Mouse (Mus musculus): ENCODE measurements around the gene Usf3. TPM values are rescaled to one million over a fixed set of nuclear protein-coding genes. Genes with fewer than 3 reads are reported as not detected.

Gene Usf3
- polyA plus RNA-seq, 1 experiment from 2014 or later, result 2.8 TPM

DNA sequence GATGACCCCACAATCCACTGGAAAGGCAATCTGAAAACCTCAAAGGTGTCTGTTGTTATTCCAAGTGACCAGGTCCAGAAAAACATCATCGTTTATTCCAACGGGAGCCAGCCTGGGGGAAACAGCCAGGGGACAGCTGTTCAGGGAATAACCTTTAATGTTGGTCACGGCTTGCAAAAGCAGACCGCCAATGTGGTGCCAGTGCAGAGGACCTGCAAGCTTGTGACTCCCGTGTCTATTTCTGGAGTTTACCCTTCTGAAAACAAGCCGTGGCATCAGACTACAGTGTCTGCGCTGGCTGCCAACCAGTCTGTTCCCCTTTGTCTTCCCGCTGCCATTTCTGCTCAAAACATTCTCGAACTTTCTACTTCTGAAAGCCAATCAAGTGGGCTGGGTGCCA, 42.5 kb downstream of the Usf3 start:
- H3K27ac ChIP-seq, result no peak overlapping the region
- H3K36me3 ChIP-seq, result peaks cover 93% of the 10 kb centered on the region
- H3K27me3 ChIP-seq (ENCODE audit: insufficient read depth, poor library complexity, severe bottlenecking), result no peaks in the 10 kb centered on the region

DNA sequence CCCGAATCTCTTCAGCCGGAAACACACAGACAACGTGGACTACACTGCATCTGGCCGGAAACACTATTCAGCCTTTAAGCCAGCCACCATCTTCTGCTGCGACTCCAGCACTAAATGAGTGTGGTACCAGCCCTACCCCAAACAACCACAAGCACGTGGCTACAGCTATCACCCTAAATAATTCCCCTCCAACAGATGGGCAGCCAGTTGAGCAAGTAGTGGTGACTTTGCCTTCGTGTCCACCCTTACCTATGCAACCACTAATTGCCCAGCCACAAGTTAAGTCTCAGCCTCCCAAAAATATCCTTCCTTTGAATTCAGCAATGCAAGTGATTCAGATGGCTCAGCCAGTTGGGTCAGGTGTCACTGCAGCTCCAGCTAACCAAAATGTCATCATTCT, 43.4 kb downstream of the Usf3 start:
- Histone ChIP-seq H3K27me3 (ENCODE audit: insufficient read depth, poor library complexity, severe bottlenecking) (no peaks in the 10 kb centered on the region), H3K27ac (no peak overlapping the region)
- 93% methylated on average over 7 of the region's 7 CpGs for WGBS

More for the DNA sequence above, 42.5 kb downstream of the Usf3 start:
- no peak overlapping the region for H3K4me3 ChIP-seq
- H3K4me1 ChIP-seq, result peaks cover 6% of the 10 kb centered on the region; the same call in 1 of the 2 replicates
- DNase-seq (ENCODE audit: low spot score), result no peak
- WGBS, result 93% methylated on average over 9 of the region's 9 CpGs
- no peaks in the 10 kb centered on the region for H3K9me3 ChIP-seq

DNA sequence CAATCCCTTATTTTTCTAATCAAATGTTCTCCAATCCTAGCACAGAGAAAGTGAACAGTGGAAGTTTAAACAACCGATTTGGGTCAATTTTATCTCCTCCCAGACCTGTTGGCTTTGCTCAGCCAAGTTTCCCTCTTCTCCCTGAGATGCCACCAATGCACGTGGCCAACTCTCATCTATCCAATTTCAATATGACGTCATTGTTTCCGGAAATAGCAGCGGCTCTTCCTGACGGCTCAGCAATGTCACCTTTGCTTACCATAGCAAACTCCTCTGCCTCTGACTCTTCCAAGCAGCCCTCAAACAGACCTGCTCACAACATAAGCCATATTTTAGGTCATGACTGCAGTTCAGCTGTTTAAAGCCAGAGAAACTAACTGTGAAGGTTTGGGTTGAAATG, 48.4 kb downstream of the Usf3 start:
- Histone ChIP-seq H3K4me1 (peaks cover 15% of the 10 kb centered on the region), H3K36me3 (peaks cover 47% of the 10 kb centered on the region), H3K4me3 (no peak overlapping the region), H3K9me3 (no peaks in the 10 kb centered on the region), H3K27ac (peak overlapping the region; percentile 42; the same call in 1 of the 2 replicates), H3K27me3 (ENCODE audit: insufficient read depth, poor library complexity, severe bottlenecking) (no peaks in the 10 kb centered on the region)
- no peak for DNase-seq (ENCODE audit: low spot score)
- 45% methylated on average over 6 of the region's 6 CpGs for WGBS

More for the DNA sequence above, 43.4 kb downstream of the Usf3 start:
- no peaks in the 10 kb centered on the region for H3K9me3 ChIP-seq
- peaks cover 9% of the 10 kb centered on the region; the same call in 1 of the 2 replicates for H3K4me1 ChIP-seq
- H3K36me3 ChIP-seq, result peaks cover 94% of the 10 kb centered on the region
- no peak for DNase-seq (ENCODE audit: low spot score)
- no peak overlapping the region for H3K4me3 ChIP-seq

DNA sequence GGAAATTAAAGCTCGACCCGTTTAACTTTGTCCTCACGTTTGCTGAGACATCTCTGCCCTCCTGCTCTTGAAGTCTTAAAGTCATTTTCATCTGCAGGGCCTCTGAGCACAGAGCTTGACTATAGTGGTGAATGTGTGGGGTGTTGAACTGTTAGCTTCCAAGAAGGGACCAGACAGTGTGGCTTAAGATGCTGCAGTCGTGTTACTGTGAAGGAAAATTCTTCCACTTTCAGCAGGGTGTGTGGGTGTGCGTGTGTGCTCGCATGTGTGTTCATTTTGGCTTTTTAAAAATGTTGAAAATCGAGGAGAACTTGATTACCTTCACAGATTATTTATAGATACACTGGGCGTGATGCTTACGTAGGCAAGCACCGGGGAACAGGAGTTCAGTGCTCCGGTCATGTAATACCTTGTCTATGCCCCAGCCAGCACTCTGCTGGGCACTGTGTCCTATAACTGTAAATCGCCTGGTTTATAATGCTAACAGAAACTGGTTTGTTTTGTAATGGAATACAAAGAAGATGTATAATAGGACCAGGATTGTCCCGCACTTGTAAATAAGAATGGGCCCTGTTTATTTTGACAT, 53.8 kb downstream of the Usf3 start:
- 89% methylated on average over 13 of the region's 13 CpGs for WGBS
- Histone ChIP-seq H3K9me3 (no peaks in the 10 kb centered on the region), H3K27ac (no peak overlapping the region), H3K4me1 (peaks cover 2% of the 10 kb centered on the region), H3K4me3 (no peak overlapping the region), H3K36me3 (no peaks in the 10 kb centered on the region), H3K27me3 (ENCODE audit: insufficient read depth, poor library complexity, severe bottlenecking) (no peaks in the 10 kb centered on the region)
- no peak for DNase-seq (ENCODE audit: low spot score)

DNA sequence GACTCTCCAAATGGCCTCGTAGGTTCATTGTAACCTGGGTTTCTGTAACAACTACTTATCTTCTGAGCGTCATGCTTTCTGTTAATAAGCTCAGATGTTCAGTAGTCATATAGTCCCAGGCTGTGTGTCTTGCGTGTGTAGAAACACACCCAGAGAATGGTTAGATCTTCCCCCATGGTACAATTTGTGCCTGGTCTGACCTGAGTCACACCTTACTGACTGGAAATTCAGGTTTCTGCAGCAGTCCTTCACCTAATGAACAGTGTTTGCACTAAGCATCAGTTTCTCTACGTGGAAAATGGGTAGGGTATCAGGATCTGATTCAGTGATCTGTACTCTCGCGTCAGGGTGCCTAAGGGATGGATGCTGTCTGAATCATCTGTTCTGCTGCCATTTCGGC, 60.0 kb downstream of the Usf3 start:
- no peak overlapping the region for H3K4me3 ChIP-seq
- no peaks in the 10 kb centered on the region for H3K36me3 ChIP-seq
- no peaks in the 10 kb centered on the region for H3K9me3 ChIP-seq
- 86% methylated on average over 7 of the region's 7 CpGs for WGBS
- H3K27me3 ChIP-seq (ENCODE audit: insufficient read depth, poor library complexity, severe bottlenecking), result no peaks in the 10 kb centered on the region
- DNase-seq (ENCODE audit: low spot score), result no peak
- no peak overlapping the region for H3K27ac ChIP-seq
- no peaks in the 10 kb centered on the region for H3K4me1 ChIP-seq

DNA sequence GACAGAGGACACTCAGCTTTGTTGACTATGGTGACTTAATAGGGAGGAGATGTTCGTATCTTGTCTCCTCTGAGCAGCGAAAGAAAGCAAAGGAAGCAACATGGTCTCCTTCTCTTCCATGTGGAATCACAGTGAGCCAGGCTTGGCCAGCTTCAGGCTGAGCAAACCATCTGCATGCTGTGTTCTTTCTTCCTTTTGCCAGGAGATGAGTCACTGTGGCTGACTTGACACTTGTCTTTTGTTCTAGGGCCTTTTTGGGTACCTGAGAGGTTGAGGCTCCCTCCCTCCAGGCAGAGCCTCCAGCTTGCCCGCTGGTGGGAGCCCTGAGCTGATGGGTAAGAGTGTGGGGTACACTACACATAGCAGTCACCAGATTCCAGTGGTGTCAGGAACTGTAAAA, 64.8 kb downstream of the Usf3 start:
- DNase-seq (ENCODE audit: low spot score), result no peak
- no peak overlapping the region for H3K27ac ChIP-seq
- H3K9me3 ChIP-seq, result no peaks in the 10 kb centered on the region

DNA sequence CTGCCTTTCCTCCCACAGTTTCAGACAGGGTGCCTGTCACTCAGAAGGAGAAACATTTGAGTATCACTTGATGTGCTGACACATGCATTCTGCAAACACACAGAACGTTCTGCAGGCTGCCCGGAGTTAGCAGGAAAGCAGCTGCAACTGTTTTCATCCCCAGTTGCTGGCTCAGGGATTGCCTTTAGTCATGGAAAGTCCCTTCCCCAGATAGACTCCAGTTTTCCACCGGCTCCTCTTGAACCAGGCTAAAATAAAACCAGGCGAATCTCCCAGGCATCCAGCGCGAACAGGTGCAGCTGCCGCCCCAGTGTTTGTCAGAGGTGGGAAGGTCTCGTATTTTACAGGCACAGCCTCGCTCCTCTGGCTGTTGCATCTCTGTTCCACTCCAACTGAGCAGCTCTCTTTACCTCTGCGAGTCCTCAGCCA, 65.8 kb downstream of the Usf3 start:
- H3K27me3 ChIP-seq (ENCODE audit: insufficient read depth, poor library complexity, severe bottlenecking), result no peaks in the 10 kb centered on the region
- H3K4me1 ChIP-seq, result peaks cover 13% of the 10 kb centered on the region
- no peaks in the 10 kb centered on the region for H3K9me3 ChIP-seq
- no peak for DNase-seq (ENCODE audit: low spot score)
- no peaks in the 10 kb centered on the region for H3K36me3 ChIP-seq
- WGBS, result 45% methylated on average over 10 of the region's 10 CpGs
- H3K4me3 ChIP-seq, result peak overlapping the region; percentile 36; the same call in 1 of the 2 replicates
- no peak overlapping the region for H3K27ac ChIP-seq

More for the DNA sequence above, 64.8 kb downstream of the Usf3 start:
- Histone ChIP-seq H3K27me3 (ENCODE audit: insufficient read depth, poor library complexity, severe bottlenecking) (no peaks in the 10 kb centered on the region), H3K4me1 (peaks cover 13% of the 10 kb centered on the region), H3K36me3 (no peaks in the 10 kb centered on the region), H3K4me3 (no peak overlapping the region)
- WGBS, result 60% methylated on average over 3 of the region's 3 CpGs

DNA sequence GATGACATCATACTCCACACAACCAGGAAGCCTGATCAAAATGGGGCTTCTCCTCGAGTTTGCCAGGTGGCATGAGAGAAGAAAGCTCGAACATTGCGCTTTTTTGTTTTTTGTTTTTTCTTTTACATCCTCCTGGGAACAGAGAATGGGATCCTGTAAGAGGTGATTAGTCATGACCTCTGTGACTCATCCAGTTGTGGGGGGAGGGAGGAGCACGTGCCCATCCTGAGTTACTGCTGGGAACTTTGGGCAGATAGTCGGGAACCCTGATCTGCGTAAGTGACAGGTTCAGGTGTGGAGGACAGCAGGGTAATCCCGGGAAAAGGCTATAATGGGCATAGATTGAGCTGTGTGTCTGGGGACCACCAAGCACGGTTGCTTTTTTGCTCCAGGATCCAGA, 67.4 kb downstream of the Usf3 start:
- Histone ChIP-seq H3K9me3 (no peaks in the 10 kb centered on the region), H3K4me1 (peaks cover 13% of the 10 kb centered on the region), H3K27ac (no peak overlapping the region), H3K27me3 (ENCODE audit: insufficient read depth, poor library complexity, severe bottlenecking) (no peaks in the 10 kb centered on the region), H3K4me3 (no peak overlapping the region), H3K36me3 (no peaks in the 10 kb centered on the region)
- 50% methylated on average over 8 of the region's 8 CpGs for WGBS
- DNase-seq (ENCODE audit: low spot score), result no peak

DNA sequence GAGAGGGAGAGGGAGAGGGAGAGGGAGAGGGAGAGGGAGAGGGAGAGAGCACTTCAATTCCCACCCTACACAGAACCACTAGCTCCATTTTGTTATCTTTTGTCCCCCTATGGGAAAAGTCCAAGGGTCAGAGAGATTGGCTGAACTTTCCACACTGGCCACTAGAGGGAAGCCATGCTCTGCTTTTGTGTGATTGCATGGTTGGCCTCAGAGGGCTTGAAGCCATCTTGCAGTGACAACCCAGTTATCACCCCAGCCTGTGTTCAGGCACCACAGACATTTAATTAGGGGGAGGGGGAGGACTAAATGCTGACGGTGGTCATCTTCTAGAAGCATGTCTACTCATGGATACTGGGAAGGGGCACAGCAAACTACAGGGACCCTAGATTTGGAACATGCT, 69.6 kb downstream of the Usf3 start:
- DNase-seq (ENCODE audit: low spot score), result peak; percentile 82
- 9% methylated on average over 1 of the region's 1 CpGs for WGBS
- peaks cover 13% of the 10 kb centered on the region for H3K4me1 ChIP-seq
- H3K36me3 ChIP-seq, result no peaks in the 10 kb centered on the region
- H3K27me3 ChIP-seq (ENCODE audit: insufficient read depth, poor library complexity, severe bottlenecking), result no peaks in the 10 kb centered on the region
- no peak overlapping the region for H3K4me3 ChIP-seq
- no peaks in the 10 kb centered on the region for H3K9me3 ChIP-seq
- no peak overlapping the region for H3K27ac ChIP-seq

DNA sequence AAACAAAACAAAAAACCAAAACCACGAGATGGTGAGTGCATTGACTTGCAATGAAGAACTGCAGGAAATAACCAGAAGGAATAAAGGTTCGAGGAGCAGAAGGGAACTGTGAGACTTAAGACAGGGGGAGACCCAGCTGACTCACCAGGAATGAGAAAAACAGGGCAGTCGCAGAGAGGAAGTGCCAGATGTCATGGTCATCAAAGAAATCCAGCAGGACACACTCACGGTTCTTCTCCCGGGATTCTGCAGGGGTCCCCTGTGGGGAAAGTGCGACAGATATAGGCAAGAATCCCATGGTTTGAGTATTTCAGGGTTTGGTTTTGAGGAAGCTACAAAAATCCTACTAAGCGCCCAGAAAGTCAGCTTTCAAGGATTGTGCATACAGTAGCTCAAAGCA, 70.3 kb downstream of the Usf3 start:
- Histone ChIP-seq H3K4me3 (no peak overlapping the region), H3K36me3 (no peaks in the 10 kb centered on the region), H3K4me1 (peaks cover 12% of the 10 kb centered on the region), H3K9me3 (no peaks in the 10 kb centered on the region), H3K27ac (no peak overlapping the region), H3K27me3 (ENCODE audit: insufficient read depth, poor library complexity, severe bottlenecking) (no peaks in the 10 kb centered on the region)
- no peak for DNase-seq (ENCODE audit: low spot score)
- WGBS, result 65% methylated on average over 7 of the region's 7 CpGs

DNA sequence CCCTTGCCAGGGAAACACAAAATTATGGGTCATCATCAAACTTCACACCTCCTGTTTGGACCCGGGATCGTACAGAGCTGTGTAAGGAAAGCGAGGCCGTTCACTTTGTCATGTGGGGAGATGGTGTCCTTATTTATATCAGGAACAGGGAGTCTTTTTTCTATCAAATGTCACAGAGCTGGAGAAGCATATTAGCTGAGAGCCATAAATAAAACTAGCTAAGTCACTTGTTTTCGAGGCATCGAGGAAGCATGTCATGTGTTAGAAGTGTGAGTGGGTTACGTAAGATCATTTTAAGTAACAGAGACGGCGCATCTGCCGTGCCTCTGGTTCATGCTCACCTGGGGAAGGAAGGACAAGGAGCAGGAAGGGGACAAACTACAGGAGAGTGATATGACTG, 76.9 kb downstream of the Usf3 start:
- H3K27me3 ChIP-seq (ENCODE audit: insufficient read depth, poor library complexity, severe bottlenecking), result no peaks in the 10 kb centered on the region
- H3K27ac ChIP-seq, result no peak overlapping the region
- 86% methylated on average over 10 of the region's 10 CpGs for WGBS
- no peaks in the 10 kb centered on the region for H3K9me3 ChIP-seq
- no peaks in the 10 kb centered on the region for H3K4me1 ChIP-seq
- no peaks in the 10 kb centered on the region for H3K36me3 ChIP-seq
- no peak overlapping the region for H3K4me3 ChIP-seq
- DNase-seq (ENCODE audit: low spot score), result no peak

DNA sequence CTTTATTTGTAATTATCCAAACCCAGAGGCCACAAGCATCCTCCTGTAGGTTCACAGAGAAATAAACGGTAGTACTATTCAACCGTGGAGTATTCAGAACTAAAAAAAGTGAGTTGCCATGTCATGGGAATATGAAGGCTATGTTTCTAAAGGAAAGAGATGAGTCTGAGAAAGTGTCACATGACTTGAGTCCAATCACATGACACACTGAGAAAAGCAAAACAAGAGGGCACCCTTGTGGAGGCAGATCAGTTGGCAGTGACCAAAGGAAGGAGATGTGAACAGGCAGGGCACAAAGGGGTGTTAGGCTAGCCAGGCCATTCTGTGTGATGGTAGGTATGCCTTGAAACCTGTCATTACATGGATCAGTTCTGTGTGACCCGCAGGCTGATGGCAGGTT, 79.7 kb downstream of the Usf3 start:
- Histone ChIP-seq H3K27me3 (ENCODE audit: insufficient read depth, poor library complexity, severe bottlenecking) (no peaks in the 10 kb centered on the region), H3K9me3 (no peaks in the 10 kb centered on the region), H3K36me3 (no peaks in the 10 kb centered on the region), H3K4me3 (no peak overlapping the region), H3K27ac (no peak overlapping the region), H3K4me1 (peaks cover 3% of the 10 kb centered on the region; the same call in 1 of the 2 replicates)
- 88% methylated on average over 3 of the region's 3 CpGs for WGBS
- no peak for DNase-seq (ENCODE audit: low spot score)

DNA sequence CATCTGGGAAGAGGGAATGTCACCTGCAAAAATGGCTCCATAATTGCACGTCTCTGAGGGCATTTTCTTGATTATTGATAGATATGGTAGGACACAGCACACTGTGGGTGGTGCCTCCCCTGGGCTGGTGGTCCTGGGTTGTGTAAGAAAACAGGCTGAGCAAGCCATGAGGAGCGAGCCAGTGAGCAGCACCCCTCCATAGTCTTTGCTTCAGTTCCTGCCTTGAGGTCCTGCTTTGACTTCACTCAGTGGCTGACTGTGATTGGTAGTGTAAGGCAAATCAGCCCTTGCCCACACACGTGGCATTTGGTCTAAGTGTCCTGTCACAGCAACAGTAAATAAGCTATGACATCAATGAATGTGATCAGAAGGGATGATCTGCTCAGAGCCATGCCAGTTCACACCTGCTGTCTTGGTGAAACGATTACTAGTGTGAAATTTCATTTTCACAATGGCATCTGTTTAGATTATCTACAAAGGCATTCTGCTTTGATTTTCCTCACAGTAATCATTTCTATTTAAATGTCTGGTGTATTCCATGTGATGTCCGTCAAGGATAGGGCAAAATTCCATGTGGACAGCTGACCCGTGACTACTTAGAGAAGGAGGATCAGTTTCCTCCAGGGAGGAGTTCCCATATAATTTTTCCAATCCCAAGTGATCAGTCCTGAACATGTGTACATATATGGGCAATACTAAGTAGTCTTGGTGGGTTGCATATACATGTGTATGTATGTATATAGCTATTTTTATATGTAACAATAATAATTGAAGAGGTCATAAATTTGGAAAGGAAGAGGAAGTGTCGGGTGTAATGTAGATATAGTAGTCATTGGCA, 81.0 kb downstream of the Usf3 start:
- Histone ChIP-seq H3K4me1 (peaks cover 3% of the 10 kb centered on the region; the same call in 1 of the 2 replicates), H3K27ac (no peak overlapping the region), H3K36me3 (no peaks in the 10 kb centered on the region), H3K4me3 (no peak overlapping the region), H3K9me3 (no peaks in the 10 kb centered on the region), H3K27me3 (ENCODE audit: insufficient read depth, poor library complexity, severe bottlenecking) (no peaks in the 10 kb centered on the region)
- DNase-seq (ENCODE audit: low spot score), result no peak
- WGBS, result 76% methylated on average over 7 of the region's 7 CpGs
